Mouse (Mus musculus): Measurements from ENCODE around the gene Snap25. TPM values are rescaled to one million over a fixed set of nuclear protein-coding genes. Genes with fewer than 3 reads are reported as not detected.

The Snap25 gene
- under 1 TPM in 1 of 2 experiments, not detected in 1; 0.83 TPM for total RNA-seq (2021)

DNA sequence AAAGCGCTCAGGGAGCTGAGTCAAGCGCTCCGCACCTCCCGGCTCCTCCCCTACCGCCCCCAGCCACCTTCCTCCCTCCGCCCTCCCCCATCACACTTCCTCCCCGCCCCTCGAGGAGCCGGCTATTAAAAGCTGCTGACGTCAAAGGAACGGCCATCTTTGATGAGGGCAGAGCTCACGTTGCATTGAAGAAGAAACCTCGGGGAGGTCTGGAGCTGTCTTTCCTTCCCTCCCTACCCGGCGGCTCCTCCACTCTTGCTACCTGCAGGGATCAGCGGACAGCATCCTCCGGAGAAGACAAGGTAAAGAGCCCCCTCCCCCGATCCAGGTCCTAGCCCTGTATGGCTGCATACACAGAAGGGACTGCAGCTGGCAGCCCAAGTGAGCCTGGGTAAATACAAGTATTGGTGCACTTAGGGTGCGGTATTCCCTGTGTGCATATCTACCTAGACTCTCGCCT, at the start of gene Snap25:
TSS of gene Snap25 (plus strand) at position 155 of the 460 bp plus-strand sequence.
- no peak for DNase-seq
- intact Hi-C loops (cut with DNase I), result loop anchor here (5.0 kb wide), 1 partner anchor 46 kb away; no protein-coding TSS in a partner anchor

DNA sequence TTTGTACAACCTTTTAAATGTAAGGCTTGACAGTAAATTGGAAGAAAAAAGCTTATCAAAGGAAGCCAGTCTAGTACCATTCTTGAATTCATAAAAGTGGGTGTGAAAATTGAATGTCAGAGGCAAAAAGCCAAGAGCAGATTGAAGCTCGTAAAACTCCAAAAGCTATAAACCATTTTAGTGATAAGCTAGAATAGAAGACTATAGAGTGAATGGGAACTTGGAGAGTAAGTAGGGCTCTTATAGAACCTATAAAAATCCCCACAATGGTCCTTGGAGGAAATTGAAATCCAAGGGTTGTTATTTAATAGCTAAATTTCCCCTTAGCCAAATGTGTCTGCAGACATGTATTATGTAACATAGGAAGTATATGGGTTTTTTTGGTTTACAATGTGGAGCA, 46.3 kb upstream of the Snap25 start:
- no peak for DNase-seq

DNA sequence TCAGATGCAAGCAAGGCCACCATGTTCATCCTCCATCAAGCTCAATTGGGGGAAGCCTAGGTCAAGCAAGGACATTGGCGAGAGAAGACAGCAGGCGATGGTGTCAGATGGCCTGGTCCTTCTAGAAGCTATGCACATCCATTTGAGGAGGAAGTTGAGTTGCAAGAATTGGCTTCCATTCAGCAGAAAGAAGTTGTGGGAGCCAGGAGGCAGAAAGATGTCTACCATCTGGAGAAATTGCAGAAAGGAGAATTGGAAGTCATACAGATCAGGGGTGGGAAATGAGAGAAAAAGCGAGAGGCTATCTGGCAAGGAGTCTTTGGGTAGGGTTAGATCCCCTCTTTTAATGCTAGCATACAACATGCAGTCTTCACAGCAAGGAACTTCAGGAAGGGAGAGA, 44.1 kb upstream of the Snap25 start:
- intact Hi-C loops (cut with DNase I), result loop anchor here (5.0 kb wide), 1 partner anchor 43 kb away; the partner anchor contains the start of gene Snap25
- DNase-seq, result peak in 1 of 2 experiments; percentile 14

More for the DNA sequence above, 46.3 kb upstream of the Snap25 start:
- intact Hi-C loops (cut with DNase I), result loop anchor here (5.0 kb wide), 1 partner anchor 45 kb away; the partner anchor contains the start of gene Snap25

DNA sequence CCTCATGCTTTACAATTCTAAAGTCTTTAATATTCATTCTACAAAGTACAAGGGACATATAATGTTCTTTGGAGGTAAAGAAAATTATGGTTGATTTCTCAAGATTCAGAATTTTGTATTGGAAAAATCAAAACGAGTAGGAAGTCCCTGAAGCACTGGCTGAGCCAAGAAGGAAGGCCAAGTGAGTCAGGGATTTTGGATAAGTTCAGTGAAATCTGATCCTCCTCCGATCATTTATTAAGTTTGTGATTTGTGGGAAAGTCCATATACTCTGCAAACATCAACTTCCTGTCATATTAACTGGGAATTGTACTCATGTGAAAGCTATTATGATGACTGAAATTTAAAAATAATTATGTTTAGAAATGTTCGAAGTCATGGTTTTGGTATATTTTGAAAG, 43.6 kb upstream of the Snap25 start:
- intact Hi-C loops (cut with DNase I), result loop anchor here (5.0 kb wide), 1 partner anchor 43 kb away; the partner anchor contains the start of gene Snap25
- no peak for DNase-seq

DNA sequence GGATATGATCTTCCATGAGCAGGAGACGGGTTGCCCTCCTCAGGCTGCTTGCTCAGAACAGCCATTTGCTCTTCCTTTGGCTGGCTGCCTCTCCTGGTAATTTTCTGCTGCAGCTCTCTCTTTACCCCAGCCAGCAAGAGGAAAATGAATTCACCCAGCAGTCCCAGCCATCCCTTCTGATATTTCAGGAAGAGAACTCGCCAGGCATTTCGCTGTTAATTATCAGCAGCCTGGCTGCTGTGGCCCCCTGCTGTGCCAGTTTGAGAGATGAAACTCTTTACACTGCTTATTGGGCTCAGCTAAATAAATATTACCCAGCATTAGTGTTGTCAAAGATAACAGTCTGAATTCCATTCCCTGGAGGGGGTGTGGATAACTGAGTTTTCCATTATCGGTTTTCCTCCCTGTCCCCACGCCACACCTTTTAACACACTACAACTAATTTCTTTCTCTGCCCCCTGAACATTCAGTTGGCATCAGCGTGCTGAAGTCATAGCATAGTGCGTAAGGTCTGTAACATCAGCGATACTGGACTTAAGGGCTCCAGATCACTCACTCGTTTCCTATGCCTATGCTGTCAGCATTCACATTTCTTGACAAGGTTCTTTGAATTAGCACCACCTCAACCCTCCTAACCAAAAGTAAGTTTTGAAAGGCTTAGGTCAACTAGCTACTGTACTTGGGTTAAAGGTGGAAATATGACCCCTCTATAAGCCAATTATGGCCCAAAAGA, 42.5 kb upstream of the Snap25 start:
- no peak for DNase-seq
- intact Hi-C loops (cut with DNase I), result no loop called here

DNA sequence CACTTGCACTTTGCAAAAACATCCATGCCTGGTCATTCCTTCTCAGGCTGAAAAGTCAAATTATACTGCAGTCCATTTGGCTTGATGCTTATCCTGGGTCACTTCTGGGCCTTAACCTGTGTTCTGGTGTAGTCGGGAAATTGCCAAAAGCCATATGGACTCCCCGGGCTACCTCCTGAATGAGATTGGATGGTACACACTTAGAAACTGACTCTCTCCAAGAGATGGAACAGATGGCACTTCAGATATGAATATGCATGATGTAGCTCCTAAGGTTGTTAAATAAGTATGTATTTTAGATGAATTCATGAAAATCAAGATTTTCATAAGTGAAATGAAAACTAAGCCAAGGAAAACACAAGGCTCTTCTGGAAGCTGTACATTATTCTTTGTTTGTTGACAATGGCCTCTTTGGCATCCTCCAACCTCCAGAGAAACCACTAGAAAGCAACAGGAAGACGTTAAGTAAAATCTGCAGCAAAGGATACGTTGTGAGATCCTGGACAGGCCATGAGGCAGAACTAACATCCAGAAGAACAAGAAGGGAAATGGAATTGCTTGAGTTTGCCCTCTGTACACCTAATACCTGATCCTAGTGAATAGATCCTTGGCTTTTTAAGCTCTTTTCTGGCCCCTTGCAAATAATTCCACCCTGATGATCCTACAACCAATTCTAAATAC, 39.0 kb upstream of the Snap25 start:
- intact Hi-C loops (cut with DNase I), result no loop called here
- no peak for DNase-seq

DNA sequence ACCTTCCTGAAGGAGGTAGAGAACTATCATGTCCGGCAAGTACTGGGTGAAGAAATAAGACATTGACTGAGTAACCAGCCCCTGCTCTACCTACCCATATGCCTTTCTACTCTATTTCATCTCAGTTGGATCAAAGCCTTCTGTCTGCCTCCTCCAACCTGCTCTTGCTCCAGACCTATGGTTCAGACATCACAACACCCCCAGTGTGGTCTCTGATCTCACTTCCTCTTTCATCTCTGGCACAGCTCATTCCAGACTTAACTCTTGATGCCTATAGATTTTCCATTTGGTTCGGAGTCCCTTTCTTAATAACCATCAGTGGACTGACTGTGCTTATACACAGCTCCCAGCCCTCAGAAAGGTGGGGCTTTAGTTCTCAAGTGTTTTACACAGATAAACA, 37.1 kb upstream of the Snap25 start:
- DNase-seq, result no peak
- intact Hi-C loops (cut with DNase I), result loop anchor here (5.0 kb wide), 1 partner anchor 211 kb away; the partner anchor contains the start of gene AL731706.2

DNA sequence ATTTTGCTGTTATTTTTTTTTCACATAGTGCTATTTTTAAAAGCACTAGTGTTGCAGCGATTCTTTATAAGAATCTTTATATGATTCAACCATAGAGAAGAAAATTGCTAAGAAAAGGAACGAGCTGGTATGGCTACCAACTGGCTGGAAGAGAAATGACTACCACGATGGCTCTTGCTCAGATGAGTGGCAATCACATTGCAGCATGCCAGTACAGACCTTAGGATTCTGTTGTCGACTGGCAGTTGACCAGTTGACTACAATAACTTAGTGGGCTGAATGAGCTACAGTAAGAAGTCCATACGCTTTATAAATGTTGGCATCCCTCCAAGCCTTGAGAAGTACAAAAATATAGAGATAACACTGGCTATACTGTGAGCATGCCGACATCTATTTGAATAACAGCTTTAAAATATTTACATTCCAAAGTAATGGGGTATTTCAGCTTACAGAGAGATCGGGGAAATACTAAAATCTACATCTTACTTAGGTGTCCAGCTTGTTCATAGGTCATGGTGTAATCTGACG, 36.3 kb upstream of the Snap25 start:
- DNase-seq, result no peak
- intact Hi-C loops (cut with DNase I), result loop anchor here (5.0 kb wide), 1 partner anchor 210 kb away; the partner anchor contains the start of gene AL731706.2

DNA sequence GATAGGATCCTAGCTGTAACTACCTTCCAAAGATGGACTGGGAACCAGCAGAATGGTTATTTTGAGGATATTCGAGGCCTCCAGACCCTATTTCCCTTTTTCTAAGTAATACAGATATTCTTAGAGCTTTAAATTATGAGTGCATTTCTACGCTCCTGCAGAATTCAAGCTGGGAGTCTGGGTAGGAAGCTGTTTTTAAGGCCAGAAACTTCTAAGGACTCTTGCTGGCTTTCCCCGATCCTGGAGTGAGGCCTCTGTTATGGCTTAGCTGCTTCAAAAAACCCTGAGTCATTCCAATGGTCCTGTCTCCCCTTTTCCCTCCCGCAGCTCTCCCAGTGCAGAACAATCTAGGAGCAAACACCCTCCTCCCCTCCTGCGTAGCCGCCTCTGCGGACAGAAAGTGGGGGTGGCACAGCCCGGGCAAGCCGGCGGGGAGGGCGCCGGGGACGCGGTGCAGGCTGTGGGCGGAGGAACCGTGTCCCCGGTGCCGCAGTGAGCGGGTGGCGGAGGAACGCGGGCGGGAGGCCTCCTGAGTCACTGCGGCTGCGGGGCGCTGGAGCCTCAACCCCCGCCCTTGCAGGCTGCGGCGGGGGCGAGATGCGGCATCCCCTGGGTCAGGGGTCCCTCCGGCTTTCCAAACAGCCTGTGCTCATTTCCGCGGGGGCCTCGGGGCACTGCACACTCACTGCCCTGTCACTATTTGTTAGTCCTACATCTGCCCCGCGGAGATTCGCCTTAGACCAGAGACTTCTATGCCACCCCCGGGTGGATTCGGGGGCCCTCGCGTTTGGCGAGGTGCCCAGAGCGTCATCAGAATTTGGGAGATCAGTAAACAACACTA, 34.7 kb upstream of the Snap25 start:
- DNase-seq, result peak; percentile 76 to 86
- intact Hi-C loops (cut with DNase I), result loop anchor here (5.0 kb wide), 1 partner anchor 209 kb away; the partner anchor contains the start of gene AL731706.2

DNA sequence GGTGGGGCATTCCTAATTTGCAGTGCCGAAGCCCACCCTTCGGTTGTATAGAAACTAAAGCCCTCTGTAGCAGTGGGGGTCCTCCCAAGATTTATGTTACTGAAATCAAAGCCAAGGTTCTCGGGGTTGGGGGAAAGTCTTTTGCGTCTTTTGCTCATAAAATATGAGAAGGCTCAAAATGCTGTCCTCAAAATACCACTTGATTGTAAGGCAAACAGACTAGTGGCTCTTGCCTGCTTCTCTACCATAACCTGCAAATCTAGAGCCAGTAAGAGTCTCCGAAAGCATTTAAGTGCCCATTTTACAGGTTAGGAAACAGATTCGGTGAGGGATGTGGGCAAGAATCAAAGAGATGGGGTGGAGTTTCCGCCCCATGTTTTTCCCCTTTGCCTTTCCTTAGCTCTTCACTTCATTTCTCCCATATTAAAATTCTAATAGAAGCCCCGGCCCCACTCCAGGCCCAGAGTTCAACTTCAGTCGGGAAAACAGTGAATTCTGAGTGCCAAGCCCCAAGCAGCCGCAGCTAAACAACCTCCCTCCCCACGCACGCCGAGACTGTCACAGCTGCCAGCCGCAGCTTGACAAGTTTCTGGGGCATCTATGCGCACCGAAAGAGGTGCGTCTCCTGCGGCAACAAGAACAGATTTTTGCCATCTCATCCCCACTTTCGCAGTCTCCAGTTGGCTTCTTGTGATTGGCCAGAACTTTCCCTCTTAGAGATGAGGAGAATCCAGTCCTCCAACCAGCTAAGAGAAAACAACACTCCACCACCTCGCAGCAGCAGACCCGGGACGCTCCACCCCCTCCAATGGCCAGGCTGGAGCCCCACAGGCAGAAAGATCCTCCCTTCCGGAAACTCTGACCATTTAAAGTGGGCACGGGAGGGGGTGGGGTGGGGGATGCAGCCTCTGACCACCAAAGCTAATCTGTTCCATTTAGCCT, 33.7 kb upstream of the Snap25 start:
- intact Hi-C loops (cut with DNase I), result loop anchor here (5.0 kb wide), 1 partner anchor 208 kb away; the partner anchor contains the start of gene AL731706.2
- peak; percentile 66 to 69 for DNase-seq

DNA sequence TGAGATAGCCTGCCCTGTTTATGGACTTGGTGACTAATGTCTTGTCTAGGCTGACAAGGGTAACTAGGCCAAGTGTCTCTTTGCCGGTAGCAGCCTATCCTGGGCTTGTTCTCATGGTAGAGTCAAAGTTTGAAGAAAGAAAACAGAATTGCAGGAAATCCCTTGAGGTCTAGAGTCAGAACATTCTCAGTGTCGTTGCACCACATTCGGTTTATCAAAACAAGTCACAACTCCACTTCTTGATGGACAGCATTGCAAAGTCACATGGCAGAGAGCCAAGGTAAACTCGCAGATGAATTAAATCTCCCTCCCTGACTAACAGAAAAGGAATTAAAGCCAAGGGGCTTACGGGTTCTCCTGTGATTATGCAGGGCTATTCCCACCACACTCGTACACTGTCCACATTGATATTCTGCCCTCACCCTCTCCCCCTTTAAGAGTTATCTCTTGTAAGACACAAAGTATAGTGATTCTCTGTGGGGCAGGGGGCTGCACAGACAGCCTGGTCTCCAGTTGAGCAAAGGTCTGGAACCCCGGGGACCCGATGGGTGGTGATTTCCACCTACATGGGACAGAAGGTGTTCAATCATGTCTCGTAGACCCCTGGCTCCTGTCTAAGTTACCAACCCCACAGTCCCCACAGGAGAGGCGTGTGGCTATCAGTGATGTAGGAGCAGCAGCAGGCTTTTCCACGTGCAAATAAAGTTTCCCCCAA, 30.9 kb upstream of the Snap25 start:
- DNase-seq, result peak; percentile 33 to 35

DNA sequence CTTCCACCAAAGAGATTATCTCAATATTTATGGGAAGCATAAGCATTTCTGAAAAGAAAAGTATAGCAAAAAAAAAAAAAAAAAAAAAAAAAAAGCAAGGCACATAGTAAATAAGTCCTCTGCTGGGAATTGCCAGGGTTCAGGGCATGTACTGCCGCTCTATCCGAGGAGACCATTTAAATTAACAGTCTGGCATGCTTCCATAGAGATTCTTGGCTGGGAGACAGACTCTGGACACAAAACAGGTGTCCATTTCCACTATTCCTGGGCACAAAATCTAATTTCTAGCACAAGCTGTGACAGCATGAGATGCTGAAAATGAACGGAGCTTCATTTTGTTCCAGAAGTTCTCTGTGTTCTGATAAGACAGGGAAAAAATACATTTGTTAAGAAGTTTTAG, 27.1 kb upstream of the Snap25 start:
- intact Hi-C loops (cut with DNase I), result no loop called here
- peak; percentile 41 to 42 for DNase-seq

More for the DNA sequence above, 30.9 kb upstream of the Snap25 start:
- intact Hi-C loops (cut with DNase I), result no loop called here

DNA sequence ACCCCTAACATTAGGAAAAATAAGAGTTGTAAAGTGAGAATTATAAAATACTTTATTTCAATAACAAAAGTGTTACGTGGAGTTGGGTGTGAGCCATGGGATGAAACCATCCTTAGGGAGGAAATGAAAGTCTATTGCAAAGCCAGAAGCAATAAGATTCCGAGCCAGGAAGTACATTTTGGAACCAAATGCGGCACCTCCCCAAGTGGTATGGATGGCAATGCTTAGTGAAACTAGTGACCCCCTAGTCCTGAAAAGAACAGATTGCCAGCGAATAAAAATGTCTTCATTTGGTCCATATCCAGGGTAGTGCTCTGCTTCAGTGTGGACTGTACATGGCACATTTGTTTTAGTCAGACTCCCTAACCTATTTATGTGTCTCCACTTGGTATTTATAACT, 25.9 kb upstream of the Snap25 start:
- no peak for DNase-seq
- intact Hi-C loops (cut with DNase I), result no loop called here

DNA sequence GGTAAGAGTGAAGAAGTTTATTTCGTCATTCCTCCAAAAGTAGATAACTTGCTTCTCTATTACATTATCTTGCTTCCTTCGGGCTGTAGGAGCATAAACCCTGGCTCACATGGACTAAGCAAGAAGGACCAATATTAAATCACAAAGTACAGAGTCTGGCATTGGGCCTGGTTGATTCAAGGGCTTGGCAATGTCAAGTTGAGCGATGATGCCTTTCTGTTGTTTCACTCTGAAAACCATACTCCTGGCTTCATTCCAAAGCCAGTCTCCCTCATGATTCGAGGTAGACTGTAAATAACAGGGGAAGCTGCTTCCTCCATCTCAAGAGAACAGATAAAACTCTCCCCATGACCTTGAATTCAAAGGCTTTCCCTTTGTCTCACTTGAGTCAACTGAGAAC, 23.8 kb upstream of the Snap25 start:
- DNase-seq, result no peak
- intact Hi-C loops (cut with DNase I), result no loop called here

DNA sequence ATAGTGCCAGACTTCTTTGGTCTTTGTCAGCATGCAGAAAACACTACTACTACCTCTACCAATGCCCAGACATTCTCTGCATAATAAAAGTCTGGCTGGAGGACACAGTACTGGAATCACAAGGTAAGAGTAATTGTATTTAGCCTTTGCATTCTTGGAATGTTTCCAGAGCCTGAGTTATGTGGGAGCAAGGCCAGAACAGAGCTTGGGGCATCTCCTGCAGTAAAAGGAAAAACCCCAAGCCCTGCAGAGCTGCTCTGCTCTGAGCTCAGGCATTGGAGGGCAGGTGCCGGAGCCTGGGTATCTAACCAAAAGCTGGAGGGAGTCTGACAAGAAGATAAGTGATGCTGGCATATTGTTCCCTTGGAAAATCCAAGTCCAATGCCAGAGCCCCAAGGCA, 21.6 kb upstream of the Snap25 start:
- DNase-seq, result no peak
- intact Hi-C loops (cut with DNase I), result no loop called here

DNA sequence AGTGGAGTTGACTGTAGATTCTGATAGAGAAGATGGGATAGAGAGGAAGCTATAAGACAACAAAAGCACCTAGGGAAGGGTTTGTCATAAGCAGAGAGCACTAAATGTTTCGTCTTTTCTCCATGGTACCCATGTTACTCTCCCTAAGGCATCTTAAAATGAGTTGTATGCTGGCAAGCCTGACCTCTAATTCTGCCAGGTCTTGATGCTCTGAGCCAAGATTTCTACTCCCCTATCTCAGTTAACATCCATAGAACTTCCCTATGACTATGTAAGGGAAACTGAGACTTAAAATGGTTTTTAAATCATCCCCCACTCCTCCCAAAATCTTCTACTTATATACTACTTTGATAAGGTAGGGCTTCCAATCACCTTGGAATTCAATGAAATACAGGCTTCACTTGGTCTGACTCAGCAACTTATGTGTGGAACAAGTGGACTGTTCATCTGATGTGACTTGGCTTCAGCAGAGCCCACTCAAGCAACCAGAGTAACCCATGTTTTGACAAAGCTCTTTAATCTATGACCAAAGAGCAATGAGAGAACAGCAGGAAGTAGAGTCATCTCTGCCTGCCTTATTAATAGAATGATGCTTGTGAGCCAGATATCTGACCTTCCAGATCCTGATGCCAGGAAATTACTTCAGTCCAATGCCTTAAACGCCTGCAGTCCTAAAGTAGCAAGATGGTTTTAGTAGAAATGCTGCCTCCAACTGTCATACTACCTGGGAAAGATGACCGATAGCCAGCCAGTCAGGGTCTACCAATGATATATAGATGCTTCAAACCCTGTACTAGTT, 13.6 kb upstream of the Snap25 start:
- intact Hi-C loops (cut with DNase I), result no loop called here
- no peak for DNase-seq

DNA sequence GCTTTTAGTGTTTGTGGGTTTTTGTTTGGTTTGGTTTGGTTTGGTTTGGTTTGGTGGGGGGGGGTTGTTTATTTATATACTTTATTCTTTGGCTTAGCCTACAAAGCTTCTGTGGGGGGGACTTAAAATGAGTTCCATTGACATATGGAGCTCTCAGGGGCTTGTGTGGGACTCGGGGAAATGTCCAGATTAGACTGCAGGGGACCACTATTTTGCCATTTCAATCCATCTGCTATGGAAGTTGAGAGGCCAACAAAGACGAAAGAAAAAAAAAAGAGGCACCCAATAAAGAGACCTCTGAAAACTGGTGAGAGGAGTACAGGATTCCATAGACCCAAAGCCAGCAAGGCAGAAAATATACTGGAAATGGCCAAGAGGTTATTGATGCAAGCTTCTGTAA, 9.9 kb upstream of the Snap25 start:
- no peak for DNase-seq
- intact Hi-C loops (cut with DNase I), result no loop called here

DNA sequence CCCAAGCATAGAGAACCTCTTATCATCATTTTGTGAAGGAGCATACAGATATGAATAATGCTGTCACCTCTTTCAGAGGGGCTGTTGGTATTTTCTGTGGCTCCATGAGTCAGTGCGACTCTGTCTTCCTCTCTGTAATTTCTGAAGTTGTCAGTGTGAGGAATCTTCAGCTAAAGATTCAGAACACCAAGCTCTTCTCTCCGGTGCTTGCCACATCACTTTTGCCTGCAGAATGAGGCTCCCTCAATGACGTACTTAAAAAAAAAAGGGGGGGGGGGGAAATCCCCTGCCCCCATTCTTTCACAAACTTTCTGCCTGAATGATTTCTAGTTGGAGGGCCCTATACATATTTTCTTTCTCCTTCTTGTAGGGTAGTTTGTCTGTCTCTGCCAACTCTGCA, 2.1 kb upstream of the Snap25 start:
- intact Hi-C loops (cut with DNase I), result loop anchor here (5.0 kb wide), 1 partner anchor 44 kb away; no protein-coding TSS in a partner anchor
- DNase-seq, result no peak
